Mouse (Mus musculus) brain, embryonic 14.5 days (tissue): ENCODE measurements at regions not wholly inside any gene's neighbourhood (a gene's known extent, or its start where the extent isn't known, plus 50 kb on each side); places are given as distances from the start of the nearest gene placed in this dataset.

Source experiments
- DNase-seq: peaks from one replicate; pipeline ENCODE4 v3.0.0-alpha.2; 2011; ENCODE audit warnings: low read depth
- CTCF ChIP-seq: fragments of 200-500 bp; IDR thresholded peaks from 2 replicates; pipeline ENCODE4 v1.5.1; 2012; ENCODE audit warnings: inconsistent platforms, mild to moderate bottlenecking, moderate library complexity, borderline replicate concordance; ENCODE audit not compliant: insufficient read depth, insufficient read length; ENCODE audit errors: extremely low read depth
- POLR2A ChIP-seq: fragments of 200-500 bp; IDR thresholded peaks from 2 replicates; pipeline ENCODE4 v1.6.1; 2012; ENCODE audit warnings: mild to moderate bottlenecking, inconsistent platforms, borderline replicate concordance; ENCODE audit not compliant: poor library complexity, insufficient read depth, insufficient read length, severe bottlenecking; ENCODE audit errors: extremely low read depth

DNA sequence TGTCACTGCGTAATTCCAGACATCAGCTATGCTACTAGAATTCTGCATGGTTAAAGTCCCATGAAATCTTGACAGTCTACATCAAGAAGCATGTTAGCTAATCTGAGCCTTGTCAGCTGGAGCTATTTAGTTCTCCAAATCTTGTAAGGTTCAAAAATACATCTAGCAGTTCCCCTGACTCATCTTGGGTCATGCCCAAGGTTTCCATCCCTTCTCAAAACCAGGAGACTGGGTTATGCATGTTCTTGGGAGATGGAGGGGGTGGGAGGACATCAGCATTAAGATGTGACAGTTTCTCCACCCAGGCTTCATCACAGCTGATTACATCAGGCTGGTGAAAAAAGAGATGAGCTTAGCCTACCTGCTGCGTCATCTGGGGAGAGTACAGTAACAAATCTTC, 495.3 kb upstream of the 4930452B06Rik start:
- no peak for DNase-seq
- TF ChIP-seq CTCF (no peak), POLR2A (no peak)

DNA sequence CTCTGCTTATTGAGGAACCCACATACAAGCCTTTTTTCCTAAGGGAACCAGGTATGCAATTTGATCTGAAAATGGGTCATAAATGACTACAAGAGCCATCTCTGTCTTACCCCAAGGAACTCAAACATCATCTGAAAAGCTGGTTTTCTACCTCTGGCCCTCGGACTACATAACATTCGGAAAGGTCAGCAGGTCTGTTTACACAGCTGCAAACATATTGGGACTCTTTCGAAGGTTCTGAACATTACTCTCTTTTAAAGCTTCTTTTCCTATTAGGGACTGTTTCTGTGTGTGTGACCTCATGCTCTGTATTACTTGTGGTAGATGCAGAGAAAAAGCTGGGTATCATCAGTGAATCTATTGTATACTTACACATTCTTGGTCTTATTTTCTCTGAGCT, 491.9 kb upstream of the 4930452B06Rik start:
- TF ChIP-seq CTCF (no peak), POLR2A (no peak)
- no peak for DNase-seq

DNA sequence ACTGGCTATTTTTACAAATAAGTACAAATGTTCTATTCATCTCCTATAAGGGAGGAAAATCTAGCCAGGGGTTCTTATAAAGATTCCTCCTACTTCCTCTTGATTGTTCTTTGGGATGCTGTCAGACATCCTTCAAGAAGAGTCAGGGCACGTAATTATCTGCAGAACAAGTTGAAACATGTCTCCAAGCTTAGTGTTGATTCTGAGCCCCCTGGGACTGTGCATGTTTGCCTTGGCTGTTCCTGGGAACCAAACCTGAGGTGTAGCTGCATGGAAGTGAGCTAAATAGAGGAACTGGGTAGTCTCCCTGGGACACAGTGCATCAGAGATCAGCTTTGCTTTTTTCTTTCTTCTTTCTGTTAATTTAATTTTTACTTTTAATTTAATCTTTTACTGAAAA, 484.8 kb upstream of the 4930452B06Rik start:
- no peak for TF ChIP-seq CTCF
- no peak for TF ChIP-seq POLR2A
- peak; percentile 41 for DNase-seq

DNA sequence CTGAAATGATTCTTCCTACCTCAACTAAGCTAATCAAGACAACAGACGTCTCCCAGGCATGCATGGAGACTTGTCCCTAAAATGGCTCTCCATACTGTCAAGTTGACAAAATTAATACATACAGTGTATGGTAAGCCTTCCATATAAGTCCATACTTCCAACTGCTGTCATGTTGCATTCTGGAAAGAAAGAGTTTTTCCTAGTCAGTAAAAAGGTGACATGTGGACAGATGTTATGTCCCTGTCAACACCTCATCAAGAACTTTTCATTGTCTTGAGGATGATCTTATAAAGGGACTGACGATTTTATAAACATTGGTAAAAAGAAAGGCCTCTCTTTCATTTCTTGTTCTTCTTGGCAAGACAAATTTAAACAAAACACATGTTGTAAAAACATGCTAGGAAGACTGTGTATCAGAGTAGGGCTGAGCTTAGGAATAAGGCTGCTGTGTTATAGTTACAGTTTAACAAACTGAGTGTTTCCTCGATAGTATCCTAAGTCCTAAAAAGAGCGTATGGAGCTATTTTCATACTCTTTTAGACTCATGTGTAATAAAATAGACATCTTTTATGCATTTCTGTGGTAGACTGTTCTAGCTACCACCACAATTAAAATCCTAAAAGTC, 480.7 kb upstream of the 4930452B06Rik start:
- DNase-seq, result no peak

DNA sequence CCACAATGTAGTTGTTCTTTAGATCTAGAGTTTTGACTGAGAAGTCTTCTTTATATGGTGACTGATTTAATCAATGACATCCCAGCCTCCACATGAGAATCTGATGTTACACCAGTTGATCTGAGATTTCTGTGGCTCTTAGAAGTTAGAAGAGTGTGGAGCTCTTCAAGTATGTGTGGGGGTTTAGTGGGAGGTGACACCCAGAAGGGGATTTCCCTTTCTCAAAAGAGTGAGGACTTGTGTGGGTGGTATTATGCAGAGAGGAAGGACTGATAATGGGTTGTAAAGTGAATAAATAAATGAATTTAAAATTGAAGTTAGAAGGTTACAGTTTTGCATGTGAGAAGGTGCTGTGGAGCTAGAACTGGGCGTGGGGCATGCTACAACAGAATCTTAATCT, 439.7 kb upstream of the 4930452B06Rik start:
- no peak for DNase-seq
- TF ChIP-seq CTCF (no peak), POLR2A (no peak)

More for the DNA sequence above, 480.7 kb upstream of the 4930452B06Rik start:
- TF ChIP-seq CTCF (no peak), POLR2A (no peak)

DNA sequence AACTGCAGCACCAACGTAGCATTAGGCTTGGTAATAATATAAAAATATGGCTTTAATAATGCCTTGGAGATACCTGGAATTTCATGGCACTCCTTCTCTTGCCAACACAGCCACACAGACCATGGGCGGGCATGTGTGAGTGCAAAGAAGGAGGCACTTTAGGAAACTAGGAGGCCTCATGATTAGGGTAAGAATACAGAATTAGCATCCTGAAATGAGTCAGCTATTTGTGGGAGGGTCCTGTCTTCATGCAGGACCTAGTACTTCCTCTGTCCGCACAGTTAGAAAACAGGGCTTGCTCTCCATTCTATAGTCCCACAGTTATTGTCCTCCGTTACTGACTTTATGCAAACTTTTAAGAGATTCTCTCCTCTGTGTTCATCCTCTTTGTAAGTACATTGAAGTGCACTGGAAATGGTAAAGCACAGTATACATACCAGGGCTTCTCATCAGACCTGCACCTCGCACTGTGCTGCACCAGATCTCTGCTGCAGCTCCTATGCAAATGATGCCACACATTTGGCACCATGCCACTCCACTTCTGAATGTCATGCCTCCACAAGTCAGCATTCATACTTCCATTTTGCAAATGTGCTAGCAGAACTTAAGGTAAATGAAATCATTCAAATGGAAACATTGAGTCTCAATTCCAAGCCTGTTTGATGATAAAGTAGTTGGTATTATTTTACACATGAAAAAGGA, 423.7 kb upstream of the 4930452B06Rik start:
- DNase-seq, result peak; percentile 78

DNA sequence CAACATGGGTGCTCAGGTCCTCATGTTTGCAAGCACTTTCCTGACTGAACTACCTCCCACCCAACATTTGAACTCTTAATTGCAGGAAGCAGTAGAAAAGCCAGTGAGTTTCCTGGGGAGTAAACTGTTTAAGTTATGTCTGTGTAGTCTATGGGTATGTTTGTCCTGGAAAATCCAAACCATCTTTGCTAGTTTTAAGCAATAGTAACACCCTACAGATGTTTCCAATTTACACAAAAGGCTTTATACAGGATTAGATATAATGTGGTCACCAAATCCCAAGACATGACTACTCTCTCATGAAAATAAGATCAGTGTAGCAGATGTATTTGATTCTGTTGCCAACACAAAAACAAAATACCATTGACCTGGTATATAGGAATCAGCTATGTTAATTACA, 421.1 kb upstream of the 4930452B06Rik start:
- DNase-seq, result no peak
- TF ChIP-seq CTCF (no peak), POLR2A (no peak)

More for the DNA sequence above, 423.7 kb upstream of the 4930452B06Rik start:
- TF ChIP-seq CTCF, result no peak
- TF ChIP-seq POLR2A, result no peak

DNA sequence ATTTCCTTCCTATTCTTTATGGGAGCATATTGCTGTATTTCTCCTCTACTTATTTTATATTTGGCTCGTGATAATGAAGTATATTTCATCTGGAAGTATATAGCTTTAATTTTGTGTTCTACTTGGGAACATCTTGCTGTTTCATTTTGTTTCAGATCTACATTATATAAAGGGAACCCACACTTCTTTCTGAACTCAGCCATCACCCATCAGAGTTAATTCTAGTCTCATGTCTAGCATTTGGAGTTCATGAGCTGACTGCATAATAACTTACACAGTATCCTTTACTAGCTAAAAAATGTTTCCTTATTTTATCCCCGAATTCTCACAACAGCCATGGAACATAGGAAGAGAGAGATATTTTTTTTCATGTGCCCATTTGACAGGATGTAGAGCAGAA, 413.6 kb upstream of the 4930452B06Rik start:
- no peak for DNase-seq
- TF ChIP-seq CTCF (no peak), POLR2A (no peak)

DNA sequence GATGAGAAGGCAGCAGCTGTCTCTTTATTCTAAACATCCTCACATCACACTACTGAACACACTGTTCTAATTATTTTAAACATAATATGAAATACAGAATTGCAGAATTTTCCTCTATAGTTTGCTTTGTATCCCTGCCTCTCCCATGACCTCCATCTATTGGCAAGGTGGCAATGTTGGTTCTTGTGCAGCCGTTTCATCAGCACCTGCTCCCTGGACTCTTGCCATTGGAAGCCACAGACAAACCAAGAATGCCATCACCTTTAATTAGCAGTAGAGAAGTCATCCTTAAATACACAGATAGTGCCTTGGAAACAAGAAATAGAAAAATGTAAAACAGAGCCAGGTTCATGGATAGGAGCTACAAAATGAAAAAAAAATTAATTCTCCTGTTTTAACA, 413.0 kb upstream of the 4930452B06Rik start:
- peak; percentile 3 for DNase-seq
- TF ChIP-seq CTCF (no peak), POLR2A (no peak)

DNA sequence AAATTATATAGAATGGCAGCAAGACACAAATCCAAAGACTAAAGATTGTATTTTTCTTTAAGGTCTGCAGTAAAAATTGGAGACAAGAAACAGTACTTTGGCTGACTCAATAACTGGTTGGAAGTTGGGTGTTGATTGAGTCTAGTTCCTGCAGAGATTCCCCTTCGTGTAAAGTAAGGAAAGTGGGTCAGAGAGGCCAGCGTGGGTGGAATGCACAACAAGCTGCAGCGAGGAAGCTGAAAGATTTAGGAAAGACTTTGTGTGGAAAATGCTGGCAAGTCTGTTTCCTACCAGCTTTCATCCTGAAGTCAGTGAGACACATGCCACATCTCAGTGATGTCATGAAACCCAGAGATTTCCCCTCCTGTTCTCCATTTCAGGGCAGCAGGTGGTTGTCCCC, 405.1 kb upstream of the 4930452B06Rik start:
- DNase-seq, result no peak
- no peak for TF ChIP-seq POLR2A
- no peak for TF ChIP-seq CTCF

DNA sequence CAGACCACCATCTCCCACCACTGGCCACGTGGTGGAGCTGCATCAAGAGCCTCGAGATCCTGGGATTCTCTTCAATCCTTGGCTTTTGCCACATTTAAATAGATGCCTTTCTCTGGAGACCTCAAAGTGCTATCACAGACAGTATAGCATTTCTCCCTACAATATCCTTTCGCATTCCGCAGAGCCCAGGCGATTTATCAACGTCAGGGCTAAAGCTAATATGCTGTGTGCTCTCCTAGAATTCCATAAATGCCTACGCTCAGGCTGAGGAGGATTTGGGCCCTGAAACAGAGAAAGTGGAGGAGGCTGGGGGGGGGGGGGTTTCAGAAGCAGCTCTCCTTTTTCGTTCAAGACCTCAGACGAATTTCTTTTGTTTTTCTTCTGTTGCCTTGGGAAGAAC, 394.0 kb upstream of the 4930452B06Rik start:
- no peak for DNase-seq
- TF ChIP-seq CTCF (0 out of 2 replicates have a peak, but pooled peaks have one; percentile 3), POLR2A (no peak)

DNA sequence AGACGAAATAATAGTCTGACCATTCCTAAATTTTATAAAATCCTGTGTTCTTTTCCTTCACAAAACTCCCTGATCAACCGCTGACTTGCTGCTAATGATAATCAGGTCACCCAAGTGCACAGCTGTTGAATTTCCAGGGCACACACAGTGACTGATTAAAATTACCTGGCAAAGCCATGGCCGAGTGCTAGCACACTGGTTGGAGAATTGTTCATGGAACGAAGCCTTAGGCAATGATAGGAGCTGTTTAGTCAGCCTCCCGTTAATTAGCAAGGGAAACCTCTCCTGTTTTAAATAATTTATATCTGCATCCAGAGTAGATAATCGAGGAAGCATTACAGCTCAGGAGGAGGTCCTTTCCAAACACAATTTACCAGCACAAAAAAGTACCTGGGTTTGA, 362.8 kb upstream of the 4930452B06Rik start:
- peak; percentile 78 for DNase-seq
- TF ChIP-seq CTCF (no peak), POLR2A (no peak)
